Mouse (Mus musculus) NIH3T3 (cell line): ENCODE measurements around the gene Gm815.
A peak's percentile ranks its signal among the peaks of the same experiment; 100 is the strongest.

Experiments used
- DNase-seq: peaks from one replicate; pipeline ENCODE4 v3.0.0-alpha.2; 2012; ENCODE audit warnings: low read depth

Gene Gm815

DNA sequence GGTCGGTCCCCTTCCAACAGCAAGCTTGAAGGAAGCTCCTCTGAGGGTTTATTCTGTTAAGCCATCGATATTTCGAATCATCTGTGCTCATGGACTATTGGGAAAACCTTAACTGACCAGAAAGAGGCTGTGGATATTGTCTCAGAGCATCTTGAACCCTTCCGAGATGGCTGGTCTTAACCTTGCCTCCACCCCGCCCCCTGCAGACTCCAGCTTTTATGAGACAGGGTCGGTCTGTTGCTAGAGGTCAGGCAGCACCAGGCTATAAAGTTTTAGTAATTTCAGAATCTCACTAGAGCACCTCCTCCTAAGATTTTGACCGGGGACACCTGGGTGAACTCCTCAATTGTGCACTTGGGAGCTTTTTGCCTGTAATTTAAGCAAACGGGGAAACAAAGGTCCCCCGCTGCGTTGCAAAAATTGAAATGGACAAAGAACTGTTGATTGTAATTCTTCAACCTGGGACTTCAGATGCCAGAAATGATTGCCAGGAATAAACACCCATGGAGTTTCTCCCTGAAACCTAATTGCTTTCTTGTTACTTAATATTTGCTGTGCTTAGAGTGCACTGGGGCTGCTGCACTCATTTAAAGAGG is 8.4 kb upstream of the Gm815 start:
- no peak for DNase-seq

- DNase-seq, result no peak
Measured at GRCm38 (mm10) chr19:26879856-26880255, 5.8 kb upstream of the Gm815 start.

GRCm38 (mm10) chr19:26881866-26882427 is 3.7 kb upstream of the Gm815 start:
- DNase-seq, result no peak

- no peak for DNase-seq
Measured at GRCm38 (mm10) chr19:26888171-26888570, 2.5 kb downstream of the Gm815 start.

- DNase-seq, result peak; percentile 21
Measured at GRCm38 (mm10) chr19:26891306-26891964, 5.8 kb downstream of the Gm815 start.

DNA sequence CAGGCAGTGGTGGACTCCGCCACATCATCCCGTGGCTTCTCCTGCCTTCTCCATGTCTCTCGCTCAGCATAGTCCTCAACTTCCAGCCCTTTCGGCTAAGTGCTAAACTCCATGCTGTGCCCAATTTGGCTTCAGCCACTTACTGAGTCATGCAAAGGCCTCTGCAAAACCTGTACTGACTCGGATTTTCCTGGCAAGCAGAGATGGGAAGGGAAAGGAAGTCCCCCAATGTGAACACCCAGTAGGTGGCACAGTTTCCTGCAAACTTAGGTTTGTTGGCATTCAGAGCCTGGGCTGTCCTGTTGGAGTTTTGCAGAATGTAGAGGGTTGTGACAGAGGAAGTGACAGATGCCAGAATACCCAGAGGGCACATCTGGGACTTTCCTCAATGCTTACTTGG is 7.2 kb downstream of the Gm815 start:
- DNase-seq, result peak; percentile 57

DNA sequence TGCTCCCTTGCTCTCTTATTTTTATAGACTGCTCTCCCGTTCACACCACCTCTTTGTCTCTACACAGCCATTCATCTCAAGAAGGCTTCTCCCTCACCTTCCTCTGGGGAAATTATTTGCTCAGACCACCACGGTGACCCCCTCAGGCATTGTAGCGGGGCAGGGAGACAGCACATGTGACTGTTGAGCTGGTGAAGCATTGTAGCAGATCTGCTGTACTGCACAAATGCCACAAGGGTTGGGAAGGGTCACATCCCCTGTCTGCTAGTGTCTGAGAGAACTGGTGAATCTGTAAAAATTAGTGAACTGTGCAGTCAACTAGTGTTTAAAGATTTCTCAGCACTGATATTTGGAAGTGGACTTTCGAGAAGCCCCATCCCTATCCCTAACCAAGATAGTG is 16.5 kb downstream of the Gm815 start:
- DNase-seq, result no peak

DNA sequence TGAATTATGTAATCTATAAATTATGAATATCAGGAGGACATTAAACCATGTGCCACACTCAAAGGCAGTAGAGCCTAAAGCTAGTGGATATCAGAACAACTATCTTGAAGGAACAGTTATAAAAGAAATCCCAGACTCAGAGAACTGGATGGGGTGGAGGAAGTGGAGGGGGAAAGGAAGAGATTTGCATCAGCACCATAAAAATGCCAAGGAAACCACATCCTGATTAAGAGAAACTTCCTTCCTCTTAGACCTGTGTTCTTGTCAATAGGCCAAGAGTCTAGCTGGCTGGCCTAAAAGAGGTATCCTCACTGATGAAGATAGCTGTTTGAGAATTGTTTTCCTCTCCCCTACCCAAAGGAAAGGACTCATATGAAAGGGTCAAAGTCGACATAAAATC is 28.6 kb downstream of the Gm815 start:
- no peak for DNase-seq

- DNase-seq, result no peak
Measured at GRCm38 (mm10) chr19:26920816-26921215, 35.1 kb downstream of the Gm815 start.

DNA sequence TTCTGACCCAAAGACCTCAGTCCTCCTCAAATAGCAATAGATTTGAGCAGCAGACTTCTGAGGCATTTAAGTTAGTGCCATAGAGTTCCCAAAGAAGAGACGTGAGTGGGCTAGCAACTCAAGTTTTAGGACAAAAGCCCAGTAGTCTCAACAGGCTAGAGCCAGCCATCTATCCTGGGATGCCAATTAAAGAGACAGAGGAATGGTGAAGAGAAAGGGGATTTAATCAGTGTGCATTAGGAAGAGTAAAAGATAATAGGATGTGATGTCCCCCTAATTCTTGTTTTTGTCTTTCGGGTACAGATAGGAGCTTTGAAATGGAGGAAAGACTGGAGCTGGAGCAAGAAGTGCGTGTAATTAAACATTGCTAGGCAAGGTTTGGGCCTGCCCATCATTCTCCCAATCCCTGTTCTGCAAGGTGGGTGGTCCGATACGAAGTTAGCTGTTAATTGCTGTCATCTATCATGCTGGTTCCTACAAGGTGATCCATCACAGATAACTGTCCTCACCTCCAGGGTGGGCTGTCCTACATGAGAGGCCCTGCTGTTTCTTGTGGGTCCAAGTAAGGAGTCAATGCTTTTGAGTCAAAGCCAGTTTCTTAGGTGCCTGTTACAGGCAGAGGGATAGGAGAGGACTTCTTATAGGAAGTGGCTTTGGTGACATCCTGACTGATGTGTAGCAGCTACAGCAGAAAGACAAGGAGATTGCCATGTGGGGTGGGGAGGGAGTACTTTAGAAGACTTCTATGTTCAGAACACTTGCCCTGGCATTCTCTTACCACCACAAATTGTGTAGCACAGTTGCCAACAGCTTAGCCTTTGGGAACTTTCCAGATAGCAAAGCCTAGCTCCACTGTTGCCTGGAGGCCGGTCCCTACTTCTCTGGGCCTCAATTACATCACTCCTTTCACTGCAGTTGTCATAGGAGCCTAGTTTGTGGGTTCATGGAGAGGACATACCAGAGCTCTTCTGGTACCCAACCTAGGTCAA is 44.9 kb downstream of the Gm815 start:
- no peak for DNase-seq

DNA sequence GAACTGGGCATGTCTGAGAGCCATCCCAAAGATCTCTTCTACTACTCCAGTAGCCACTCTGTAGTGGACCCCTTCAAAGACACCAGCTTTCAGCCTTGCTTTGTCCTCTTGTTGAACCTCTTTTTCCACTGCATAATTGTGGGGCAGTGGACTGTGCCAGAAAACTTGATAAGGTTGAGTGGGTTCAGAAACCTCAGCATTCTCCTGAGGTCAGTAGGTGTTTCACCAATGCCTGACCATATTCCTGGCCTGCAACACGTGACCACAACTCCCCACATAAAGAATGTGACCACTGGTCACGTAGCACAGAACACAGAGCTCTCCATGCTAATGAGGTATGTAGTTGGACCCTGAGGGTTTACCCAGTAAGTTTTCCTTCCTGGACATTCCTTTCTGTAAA is 48.5 kb downstream of the Gm815 start:
- DNase-seq, result no peak
